Mouse (Mus musculus) ES-Bruce4 (cell line): ENCODE measurements around the gene Fam92b.

ENCODE experiments used
- CTCF ChIP-seq: IDR thresholded peaks from one replicate; pipeline ENCODE4 v1.8.1; 2011; ENCODE audit warnings: low read depth, low read length
- EP300 ChIP-seq: IDR thresholded peaks from 2 replicates; pipeline ENCODE4 v1.6.1; 2011; ENCODE audit warnings: low read depth, low read length; ENCODE audit not compliant: insufficient read depth
- POLR2A ChIP-seq: IDR thresholded peaks from one replicate; pipeline ENCODE4 v1.8.1; 2011; ENCODE audit warnings: low read length; ENCODE audit not compliant: insufficient read depth

- TF ChIP-seq CTCF (no peak), EP300 (no peak), POLR2A (no peak)
These were observed 3.2 kb upstream of the Fam92b start for GRCm38 (mm10) chr8:120180445-120180970.
